Mouse (Mus musculus) brown adipose tissue, adult 24 weeks (tissue): ENCODE results near the gene Bbs9. TPM values are rescaled to one million over a fixed set of nuclear protein-coding genes. Genes with fewer than 3 reads are reported as not detected.

Source experiments
- H3K27ac ChIP-seq: fragments of 200-500 bp; replicated peaks from 2 replicates; pipeline ENCODE4 v1.5.1; 2012; ENCODE audit warnings: low read depth, mild to moderate bottlenecking, low read length
- H3K4me1 ChIP-seq: fragments of 200-500 bp; 2 replicates; pipeline ENCODE4 v1.6.1; 2012; ENCODE audit warnings: low read length, mixed read lengths; ENCODE audit not compliant: control insufficient read depth, insufficient read depth, insufficient read length
- H3K4me3 ChIP-seq: fragments of 200-500 bp; 2 replicates; pipeline ENCODE4 v1.5.1; 2012; ENCODE audit warnings: low read depth, mild to moderate bottlenecking, low read length, moderate library complexity; ENCODE audit not compliant: insufficient read depth
- polyA plus RNA-seq: library from polyadenylated mRNA; stranded (reverse); fragments of >200 nt; gene quantifications from 2 replicates; pipeline ENCODE4 v1.2.4, GENCODE M21; 2012; ENCODE audit not compliant: missing spikeins, insufficient read depth, insufficient read length

Bbs9 gene
- polyA plus RNA-seq, 1 experiment, result 6.3 TPM

GRCm38 (mm10) chr9:22815093-22815458 is 339.6 kb downstream of the Bbs9 start:
- H3K4me3 ChIP-seq, result no peak overlapping the region
- peaks cover 33% of the 10 kb centered on the region for H3K4me1 ChIP-seq
- peak overlapping the region; percentile 49 for H3K27ac ChIP-seq

DNA sequence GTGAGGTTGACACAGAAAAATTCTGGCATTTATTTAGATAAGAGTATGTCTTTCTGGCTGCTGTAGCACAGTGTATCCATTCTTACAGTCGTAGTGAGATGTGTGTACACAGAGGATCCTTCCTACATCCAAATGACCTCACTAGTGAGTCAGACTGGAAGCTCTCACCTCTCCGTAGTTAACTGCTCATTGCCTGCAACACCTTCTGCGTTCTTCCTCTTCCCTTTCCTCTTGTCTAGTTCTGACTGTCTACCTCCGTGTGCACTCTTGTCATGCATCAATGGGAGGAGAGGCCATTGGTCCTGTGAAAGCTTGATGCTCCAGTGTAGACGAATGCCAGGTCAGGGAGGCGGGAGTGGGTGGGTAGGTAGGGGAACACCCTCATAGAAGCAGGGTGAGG is 344.0 kb downstream of the Bbs9 start:
- Histone ChIP-seq H3K4me1 (peaks cover 14% of the 10 kb centered on the region), H3K4me3 (no peak overlapping the region), H3K27ac (no peak overlapping the region)

- H3K4me1 ChIP-seq, result peaks cover 11% of the 10 kb centered on the region
- no peak overlapping the region for H3K27ac ChIP-seq
- no peak overlapping the region for H3K4me3 ChIP-seq
Measured at GRCm38 (mm10) chr9:22820646-22821185, 345.2 kb downstream of the Bbs9 start.

GRCm38 (mm10) chr9:22822770-22823169 is 347.3 kb downstream of the Bbs9 start:
- Histone ChIP-seq H3K27ac (no peak overlapping the region), H3K4me3 (no peak overlapping the region), H3K4me1 (peaks cover 11% of the 10 kb centered on the region)

DNA sequence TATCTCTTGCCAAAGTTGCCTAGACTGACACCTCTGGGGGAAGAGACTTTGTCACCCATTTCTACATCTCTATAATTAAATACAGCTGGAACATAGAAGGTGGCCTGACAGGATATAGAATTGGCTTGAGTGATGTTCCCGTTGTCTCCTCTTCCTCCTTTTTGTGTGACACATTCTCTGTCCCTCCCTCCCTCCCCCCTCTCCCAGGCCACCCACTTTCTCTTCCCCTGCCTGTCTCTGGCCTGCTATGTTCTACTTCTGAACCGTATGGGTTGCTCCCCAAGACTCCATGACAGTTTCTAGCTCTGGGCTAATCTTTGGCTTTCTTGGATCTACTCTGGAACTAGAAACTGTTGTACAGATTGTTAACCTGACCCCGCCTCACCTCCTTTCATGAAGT is 348.3 kb downstream of the Bbs9 start:
- no peak overlapping the region for H3K27ac ChIP-seq
- no peak overlapping the region for H3K4me3 ChIP-seq
- H3K4me1 ChIP-seq, result peaks cover 11% of the 10 kb centered on the region

- H3K4me1 ChIP-seq, result peaks cover 11% of the 10 kb centered on the region
- no peak overlapping the region for H3K27ac ChIP-seq
- H3K4me3 ChIP-seq, result no peak overlapping the region
Measured at GRCm38 (mm10) chr9:22824910-22825309, 349.4 kb downstream of the Bbs9 start.

- Histone ChIP-seq H3K4me3 (no peak overlapping the region), H3K27ac (no peak overlapping the region), H3K4me1 (peaks cover 11% of the 10 kb centered on the region)
Measured at GRCm38 (mm10) chr9:22826571-22826990, 351.1 kb downstream of the Bbs9 start.

- Histone ChIP-seq H3K27ac (no peak overlapping the region), H3K4me1 (peaks cover 9% of the 10 kb centered on the region), H3K4me3 (no peak overlapping the region)
Measured at GRCm38 (mm10) chr9:22827176-22827770, 351.8 kb downstream of the Bbs9 start.

DNA sequence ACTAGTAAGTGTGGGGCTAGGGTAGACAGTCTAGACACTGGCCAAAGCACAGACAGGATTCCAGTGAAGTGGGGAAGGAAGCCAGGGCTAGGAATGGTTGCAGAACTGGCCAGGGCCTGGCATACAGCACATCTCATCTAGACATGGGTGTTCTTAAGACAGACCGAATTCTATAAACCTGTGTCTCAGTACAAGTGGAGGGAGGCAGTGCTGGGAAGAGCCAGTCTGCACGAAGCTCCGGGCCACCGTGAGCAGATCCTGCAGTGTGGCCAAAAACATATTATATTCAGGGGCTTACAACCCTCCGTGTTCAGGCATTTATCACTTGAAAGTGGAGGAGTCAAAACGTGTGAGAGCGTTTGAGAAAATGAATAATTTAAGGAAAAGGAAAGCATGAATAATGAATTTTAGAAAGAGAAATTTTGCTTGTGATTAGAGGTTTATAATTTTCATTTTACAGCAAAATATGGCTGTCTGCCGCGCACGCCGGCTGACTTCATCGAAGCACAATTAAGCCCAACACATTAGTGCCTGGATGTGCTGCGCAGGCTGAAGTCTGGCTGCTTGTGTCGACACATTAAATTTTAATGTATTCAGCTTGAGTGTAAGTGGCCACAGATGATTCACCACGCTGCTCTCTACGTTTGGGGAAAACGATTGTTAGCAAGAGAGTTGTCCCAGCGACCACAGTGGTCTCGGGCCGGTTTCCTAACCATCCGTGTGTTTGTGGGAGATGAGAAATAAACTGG is 353.9 kb downstream of the Bbs9 start:
- Histone ChIP-seq H3K4me1 (peaks cover 8% of the 10 kb centered on the region), H3K27ac (no peak overlapping the region), H3K4me3 (no peak overlapping the region)

- Histone ChIP-seq H3K4me1 (peaks cover 5% of the 10 kb centered on the region; the same call in 1 of the 2 replicates), H3K27ac (no peak overlapping the region), H3K4me3 (no peak overlapping the region)
Measured at GRCm38 (mm10) chr9:22834994-22835512, 359.5 kb downstream of the Bbs9 start.

DNA sequence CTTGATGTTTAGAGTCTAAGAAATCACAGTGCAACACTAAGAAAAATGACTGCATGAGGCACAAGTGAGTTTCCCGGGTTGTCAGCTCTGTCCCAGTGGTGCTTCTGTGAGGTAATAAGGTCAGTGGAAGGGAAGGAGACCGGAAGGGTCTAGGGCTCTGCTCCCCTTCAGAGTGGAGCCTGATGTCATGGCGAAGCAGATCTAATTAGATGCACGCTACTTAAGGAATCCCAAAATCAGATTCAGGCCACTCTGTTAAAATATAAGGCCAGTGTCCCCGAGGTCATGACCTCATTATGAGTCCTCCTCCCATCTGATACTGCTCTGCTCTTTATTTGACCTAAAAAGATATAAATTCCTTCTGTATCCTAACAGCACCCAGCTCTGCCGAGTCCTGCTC is 361.5 kb downstream of the Bbs9 start:
- no peak overlapping the region for H3K27ac ChIP-seq
- no peak overlapping the region for H3K4me3 ChIP-seq

DNA sequence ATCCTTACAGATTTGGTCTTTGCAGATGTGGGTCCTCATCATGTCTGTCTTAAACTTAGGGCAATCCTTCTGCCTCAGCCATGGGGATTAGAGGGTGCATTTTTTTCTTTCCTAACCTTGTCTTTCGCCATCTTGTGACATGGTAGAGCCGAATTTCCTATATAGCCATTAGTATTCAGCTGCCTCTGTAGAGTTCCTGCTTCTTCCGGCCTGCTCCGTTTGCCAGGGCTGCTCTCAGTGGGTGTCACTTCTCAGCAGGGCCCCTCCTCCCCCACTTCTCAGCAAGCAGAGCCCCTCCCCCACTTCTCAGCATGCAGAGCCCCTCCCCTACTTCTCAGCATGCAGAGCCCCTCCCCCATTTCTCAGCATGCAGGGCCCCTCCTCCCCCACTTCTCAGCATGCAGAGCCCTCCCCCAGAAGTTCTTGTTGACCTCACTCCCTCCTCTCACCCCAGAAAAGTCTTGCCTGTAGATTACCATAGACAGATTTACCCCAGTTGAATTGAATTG is 362.2 kb downstream of the Bbs9 start:
- Histone ChIP-seq H3K4me1 (peaks cover 8% of the 10 kb centered on the region; the same call in 1 of the 2 replicates), H3K4me3 (no peak overlapping the region), H3K27ac (no peak overlapping the region)

More for the DNA sequence above, 361.5 kb downstream of the Bbs9 start:
- H3K4me1 ChIP-seq, result peaks cover 8% of the 10 kb centered on the region; the same call in 1 of the 2 replicates

- peaks cover 3% of the 10 kb centered on the region; the same call in 1 of the 2 replicates for H3K4me1 ChIP-seq
- no peak overlapping the region for H3K4me3 ChIP-seq
- no peak overlapping the region for H3K27ac ChIP-seq
Measured at GRCm38 (mm10) chr9:22846048-22846447, 370.5 kb downstream of the Bbs9 start.

- Histone ChIP-seq H3K4me1 (no peaks in the 10 kb centered on the region; the same call in 1 of the 2 replicates), H3K4me3 (no peak overlapping the region), H3K27ac (no peak overlapping the region)
Measured at GRCm38 (mm10) chr9:22846783-22847182, 371.3 kb downstream of the Bbs9 start.

DNA sequence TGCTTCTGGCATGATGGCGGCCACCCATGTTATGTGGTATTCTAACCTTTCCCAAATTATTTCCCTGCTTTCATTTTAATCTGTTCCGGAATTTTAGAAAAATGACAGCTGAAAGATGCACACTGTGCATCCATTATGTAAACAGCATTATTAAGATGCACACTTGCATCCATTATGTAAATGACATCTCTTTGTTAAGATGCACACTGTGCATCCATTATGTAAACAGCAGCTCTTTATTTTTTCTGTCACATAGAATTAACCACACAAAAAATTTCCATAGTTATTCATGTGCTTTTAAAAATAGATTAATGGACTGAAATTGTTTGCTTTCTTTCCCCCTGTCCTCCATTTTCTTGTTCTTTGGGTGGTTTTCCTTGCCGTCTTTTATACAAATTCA is 373.3 kb downstream of the Bbs9 start:
- Histone ChIP-seq H3K27ac (no peak overlapping the region), H3K4me3 (no peak overlapping the region), H3K4me1 (no peaks in the 10 kb centered on the region)
